Mouse (Mus musculus): ENCODE measurements around the gene Abcb4.

GRCm38 (mm10) chr5:8937965-8938364 lies 44.4 kb downstream of the Abcb4 start:
- no peak for TF ChIP-seq HCFC1 (IDR thresholded peaks at IDR 0.05; ENCODE audit: borderline replicate concordance, insufficient read depth, low read length)
- TF ChIP-seq MAFK (IDR thresholded peaks at IDR 0.05; ENCODE audit: insufficient read depth, low read depth, low read length): no peak
- TF ChIP-seq ZC3H11A (IDR thresholded peaks at IDR 0.05; ENCODE audit: borderline replicate concordance, low read depth, low read length): no peak
